Mouse (Mus musculus): ENCODE data around the gene Gas2l2.
A peak's percentile ranks its signal among the peaks of the same experiment; 100 is the strongest.

GRCm38 (mm10) chr11:83420338-83420737 lies 8.9 kb downstream of the Gas2l2 start:
- TF ChIP-seq CTCF (IDR thresholded peaks at IDR 0.05; ENCODE audit: extremely low read depth, insufficient read depth, low read length) = peak; percentile 54
- no peak for TF ChIP-seq POLR2A (IDR thresholded peaks at IDR 0.05; ENCODE audit: extremely low read depth, insufficient read depth, low read length)

Measured in cortical plate, adult 2 months (tissue).